Mouse (Mus musculus) small intestine, adult 2 months (tissue): ENCODE results near the gene Olfr429.

Source experiments
- CTCF ChIP-seq: fragments of 200-500 bp; IDR thresholded peaks from 2 replicates; pipeline ENCODE4 v1.5.1; 2012; ENCODE audit warnings: low read depth, mild to moderate bottlenecking, control low read depth, inconsistent platforms, low read length, moderate library complexity, mixed read lengths; ENCODE audit not compliant: insufficient replicate concordance, insufficient read length; ENCODE audit errors: extremely low read depth
- POLR2A ChIP-seq: fragments of 200-500 bp; IDR thresholded peaks from 2 replicates; pipeline ENCODE4 v1.6.1; 2012; ENCODE audit warnings: low read depth, mild to moderate bottlenecking, control low read depth, inconsistent platforms, low read length, moderate library complexity

DNA sequence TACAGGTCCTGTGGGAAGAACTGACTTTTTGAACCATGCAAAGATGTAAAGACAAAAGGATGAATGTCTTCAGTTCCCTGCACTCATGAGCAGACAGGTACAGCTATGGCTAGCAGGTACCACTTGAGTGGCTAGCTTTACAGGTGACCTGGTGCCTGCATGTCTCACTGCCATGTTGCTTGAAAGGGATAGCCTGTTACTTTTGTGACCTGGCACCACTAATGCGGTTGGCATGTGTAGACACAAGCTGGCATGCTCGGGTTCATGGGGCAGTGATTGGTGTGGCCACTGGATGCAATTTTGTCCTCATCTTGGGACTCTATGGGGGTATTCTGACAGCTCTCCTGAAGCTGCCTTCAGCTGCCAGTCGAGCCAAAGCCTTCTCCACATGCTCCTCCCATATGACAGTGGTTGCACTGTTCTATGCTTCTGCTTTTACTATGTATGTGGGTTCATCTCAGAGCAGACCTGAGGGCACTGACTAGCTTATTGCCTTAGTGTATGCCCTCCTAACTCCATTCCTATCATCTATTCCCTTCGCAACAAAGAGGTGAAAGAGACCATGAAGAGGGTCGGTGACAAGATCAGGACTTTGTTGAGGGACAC, 32.1 kb upstream of the Olfr429 start:
- no peak for TF ChIP-seq CTCF
- TF ChIP-seq POLR2A, result no peak
